Mouse (Mus musculus) olfactory bulb, adult 2 months (tissue): ENCODE measurements at regions not wholly inside any gene's neighbourhood (a gene's known extent, or its start where the extent isn't known, plus 50 kb on each side); places are given as distances from the start of the nearest gene placed in this dataset.

Source experiments
- H3K27ac ChIP-seq: fragments of 200-500 bp; 2 replicates; pipeline ENCODE4 v1.5.1; 2012; ENCODE audit warnings: low read depth, low read length; ENCODE audit not compliant: insufficient read depth
- H3K4me1 ChIP-seq: fragments of 200-500 bp; 2 replicates; pipeline ENCODE4 v1.6.1; 2012; ENCODE audit warnings: low read length; ENCODE audit not compliant: control insufficient read depth, insufficient read depth
- H3K4me3 ChIP-seq: fragments of 200-500 bp; 2 replicates; pipeline ENCODE4 v1.5.1; 2012; ENCODE audit warnings: mild to moderate bottlenecking, low read depth, low read length, moderate library complexity; ENCODE audit not compliant: insufficient read depth
- CTCF ChIP-seq: fragments of 200-500 bp; IDR thresholded peaks from 2 replicates; pipeline ENCODE4 v1.5.1; 2012; ENCODE audit warnings: low read depth, mild to moderate bottlenecking, low read length, moderate library complexity; ENCODE audit not compliant: insufficient read depth
- POLR2A ChIP-seq: fragments of 200-500 bp; IDR thresholded peaks from 2 replicates; pipeline ENCODE4 v1.6.1; 2012; ENCODE audit warnings: mild to moderate bottlenecking, low read depth, low read length, moderate library complexity; ENCODE audit not compliant: insufficient read depth
- WGBS: fragments of 180-500 bp; shearing (Covaris S2); methylation state at CpG from one replicate; pipeline ENCODE4 v1.1.7; 2018; 5-methylcytosine and 5-hydroxymethylcytosine counted together

GRCm38 (mm10) chr6:120581748-120582147 is 50.6 kb upstream of the Hdhd5 start:
- TF ChIP-seq CTCF = no peak
- TF ChIP-seq POLR2A = no peak
- 94% methylated on average over 2 of the region's 2 CpGs for WGBS
- Histone ChIP-seq H3K4me1 (peaks cover 16% of the 10 kb centered on the region), H3K27ac (no peak overlapping the region), H3K4me3 (no peak overlapping the region)
